Mouse (Mus musculus) kidney, embryonic 14.5 days (tissue): ENCODE data around the gene Copb1. TPM values are rescaled to one million over a fixed set of nuclear protein-coding genes. Genes with fewer than 3 reads are reported as not detected.

Experiments used
- ATAC-seq: fragments of 200-750 bp; cut with Nextera tagmentation; 2 replicates; pipeline ENCODE4 v1.8.0; 2017; ENCODE audit warnings: moderate number of reproducible peaks, mild to moderate bottlenecking, moderate TSS enrichment, moderate library complexity; ENCODE audit not compliant: low FRiP score, low TSS enrichment
- H3K27ac ChIP-seq: fragments of 300-500 bp; sonication (generic); 2 replicates; pipeline ENCODE4 v1.5.1; 2014; ENCODE audit warnings: low read depth, mild to moderate bottlenecking, low read length, moderate library complexity, mixed read lengths
- H3K27me3 ChIP-seq: fragments of 300-500 bp; sonication (generic); 2 replicates; pipeline ENCODE4 v1.6.1; 2014; ENCODE audit warnings: mild to moderate bottlenecking, low read length; ENCODE audit not compliant: control insufficient read depth, insufficient read depth
- H3K36me3 ChIP-seq: fragments of 300-500 bp; sonication (generic); 2 replicates; pipeline ENCODE4 v1.6.1; 2014; ENCODE audit warnings: low read length, mixed read lengths; ENCODE audit not compliant: control insufficient read depth, insufficient read depth
- H3K4me1 ChIP-seq: fragments of 300-500 bp; sonication (generic); 2 replicates; pipeline ENCODE4 v1.6.1; 2014; ENCODE audit warnings: low read length, mixed read lengths; ENCODE audit not compliant: control insufficient read depth, insufficient read depth
- H3K4me2 ChIP-seq: fragments of 300-500 bp; sonication (generic); replicated peaks from 2 replicates; pipeline ENCODE4 v1.6.1; 2014; ENCODE audit warnings: low read depth, mild to moderate bottlenecking, low read length
- H3K4me3 ChIP-seq: fragments of 300-500 bp; sonication (generic); 2 replicates; pipeline ENCODE4 v1.5.1; 2014; ENCODE audit warnings: mild to moderate bottlenecking, low read length
- H3K9ac ChIP-seq: fragments of 300-500 bp; sonication (generic); 2 replicates; pipeline ENCODE4 v1.6.1; 2014; ENCODE audit warnings: low read depth, mild to moderate bottlenecking, low read length, moderate library complexity
- H3K9me3 ChIP-seq: fragments of 300-500 bp; sonication (generic); 2 replicates; pipeline ENCODE4 v1.6.1; 2016; ENCODE audit warnings: low read length; ENCODE audit not compliant: control insufficient read depth
- WGBS: fragments of 180-500 bp; shearing (Covaris S2); extraction: QIAGEN DNeasy Blood & Tissue Kit; methylation state at CpG from one replicate; pipeline ENCODE4 v1.1.7; 2014; 5-methylcytosine and 5-hydroxymethylcytosine counted together
- polyA plus RNA-seq: library from polyadenylated mRNA; unstranded; fragments of >200 nt; fragmentation: Nextera tagmentation; extraction: Ambion mirVana; gene quantifications from 2 replicates; pipeline ENCODE4 v1.2.1, GENCODE M21; 2014

Gene Copb1
- polyA plus RNA-seq = 104 and 136 TPM in 2 replicates

DNA sequence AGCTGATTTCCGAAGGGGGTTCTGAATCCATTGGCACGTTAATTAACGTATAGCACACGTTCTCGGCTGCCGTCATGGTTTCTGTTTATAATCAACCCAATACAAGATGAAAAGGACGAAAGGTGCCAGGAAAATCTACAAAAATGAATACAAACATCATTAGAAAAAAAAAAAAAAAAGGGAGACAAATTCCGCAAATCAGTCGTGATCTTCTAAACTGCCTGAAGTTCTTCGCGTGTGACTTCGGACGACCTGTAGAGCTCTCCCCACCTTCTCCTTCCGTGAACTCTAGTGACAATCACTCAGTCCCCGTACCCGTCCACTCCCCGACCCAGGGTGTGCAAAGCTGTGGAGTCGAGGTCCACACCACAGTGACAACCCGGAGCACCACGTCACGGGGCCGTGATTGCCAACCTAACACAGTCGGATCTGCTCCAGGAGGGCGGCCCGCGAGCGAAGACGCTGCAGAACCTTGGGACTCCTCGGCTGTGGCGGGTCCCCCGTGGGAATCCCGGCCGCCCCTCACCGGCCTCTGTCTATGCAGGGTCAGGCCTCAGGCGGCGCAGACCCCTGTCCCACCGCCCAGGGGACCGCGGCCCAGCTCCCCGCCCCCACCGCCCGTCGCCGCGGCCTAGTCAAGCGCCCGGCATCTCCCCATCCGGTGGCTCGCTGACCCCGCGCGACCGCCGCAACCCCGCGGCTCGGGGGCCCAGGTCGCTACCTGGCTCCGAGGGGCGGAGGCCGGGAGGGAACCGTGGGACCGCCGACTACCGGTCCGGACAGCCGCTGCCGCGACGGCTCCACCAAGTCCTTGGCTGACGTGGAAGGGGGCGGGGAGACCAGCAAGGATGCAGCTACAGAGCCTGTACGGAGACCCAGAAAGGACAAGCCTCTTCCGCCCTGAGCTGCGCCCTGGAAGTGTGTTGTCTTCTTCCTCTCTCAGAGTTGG is at the start of gene Copb1:
TSS of gene Copb1 (minus strand) at position 827 of the 949 bp plus-strand sequence.
- H3K9me3 ChIP-seq = no peaks in the 10 kb centered on the region

DNA sequence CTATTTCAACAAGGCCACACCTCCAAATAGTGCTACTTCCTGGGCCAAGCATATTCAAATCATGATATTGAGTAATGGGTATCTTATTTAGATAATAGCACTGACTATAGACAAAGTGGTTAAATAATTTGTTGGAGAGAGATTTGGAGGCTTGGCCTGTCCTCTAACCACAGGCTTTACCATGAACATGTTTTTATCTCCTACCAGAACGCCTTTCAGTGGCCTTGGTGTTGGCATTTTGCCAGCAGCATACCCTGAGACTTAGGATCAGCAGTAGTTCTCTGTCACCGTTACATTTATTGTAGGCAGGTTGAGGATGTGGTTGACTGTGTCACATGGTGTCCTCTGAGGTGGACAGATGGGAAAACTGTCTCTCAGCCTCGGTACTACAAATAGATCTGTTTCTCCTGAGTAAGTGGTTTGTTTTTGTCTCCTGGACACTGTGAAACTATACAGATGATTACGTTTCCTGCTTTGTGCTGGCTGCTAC is 46.8 kb upstream of the Copb1 start:
- Histone ChIP-seq H3K9ac (no peak overlapping the region), H3K27me3 (no peaks in the 10 kb centered on the region), H3K4me1 (no peaks in the 10 kb centered on the region), H3K36me3 (no peaks in the 10 kb centered on the region), H3K9me3 (no peaks in the 10 kb centered on the region), H3K4me2 (no peak overlapping the region), H3K27ac (no peak overlapping the region), H3K4me3 (no peak overlapping the region)
- ATAC-seq = no peak
- 67% methylated on average over 4 of the region's 4 CpGs for WGBS

More for the DNA sequence above, at the start of gene Copb1:
- peak within 1 kb of the TSS; percentile 62; the same call in 1 of the 2 replicates for H3K27ac ChIP-seq
- H3K4me2 ChIP-seq = peak within 1 kb of the TSS; percentile 47
- H3K27me3 ChIP-seq = no peaks in the 10 kb centered on the region
- peaks cover 29% of the 10 kb centered on the region for H3K36me3 ChIP-seq
- peaks cover 7% of the 10 kb centered on the region; the same call in 1 of the 2 replicates for H3K4me1 ChIP-seq
- H3K4me3 ChIP-seq = peak within 1 kb of the TSS; percentile 96
- peak within 1 kb of the TSS; percentile 98 for H3K9ac ChIP-seq
- ATAC-seq = peak; percentile 98
- 2% methylated on average over 61 of the region's 75 CpGs for WGBS

DNA sequence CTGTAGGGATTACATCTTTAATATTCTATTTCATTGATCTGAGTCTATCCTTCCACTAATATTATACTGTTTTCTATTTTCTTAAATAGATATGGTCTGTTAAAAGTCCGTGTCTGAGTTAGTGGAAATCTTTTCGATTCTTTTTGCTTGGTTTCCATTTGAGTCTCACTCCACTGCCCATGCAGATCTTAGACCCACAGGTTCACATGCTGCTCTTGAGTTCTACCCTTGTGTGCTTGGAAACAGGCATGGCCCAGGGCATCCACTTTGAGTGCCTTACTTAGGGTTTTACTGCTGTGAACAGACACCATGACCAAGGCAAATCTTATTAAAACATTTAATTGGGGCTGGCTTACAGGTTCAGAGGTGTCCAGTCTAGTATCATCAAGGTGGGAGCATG is 46.3 kb upstream of the Copb1 start:
- WGBS = 75% methylated on average over 2 of the region's 2 CpGs

DNA sequence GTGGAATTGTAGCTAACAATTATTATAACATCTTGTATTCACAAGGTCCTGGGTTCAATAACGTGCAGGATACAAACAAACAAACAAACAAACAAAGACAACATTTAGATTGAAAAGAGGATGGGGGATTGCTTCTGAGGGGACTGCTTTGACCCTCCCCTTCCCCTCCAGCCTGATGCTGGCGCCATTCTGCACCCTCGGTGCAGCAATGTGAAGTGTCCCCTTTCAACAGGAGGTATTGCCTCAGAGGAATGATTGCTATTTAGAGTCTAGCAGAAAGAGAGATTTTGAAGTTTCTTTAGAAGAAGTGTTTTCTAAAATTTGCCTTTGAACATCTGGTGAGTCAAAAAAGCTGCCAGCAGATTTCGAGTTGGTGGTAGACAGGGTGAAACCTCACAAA is 44.7 kb upstream of the Copb1 start:
- no peak overlapping the region for H3K9ac ChIP-seq
- H3K4me2 ChIP-seq = no peak overlapping the region
- H3K36me3 ChIP-seq = no peaks in the 10 kb centered on the region
- no peaks in the 10 kb centered on the region for H3K27me3 ChIP-seq
- no peak overlapping the region for H3K27ac ChIP-seq
- no peaks in the 10 kb centered on the region for H3K4me1 ChIP-seq
- H3K4me3 ChIP-seq = no peak overlapping the region
- WGBS = 58% methylated on average over 4 of the region's 4 CpGs
- H3K9me3 ChIP-seq = no peaks in the 10 kb centered on the region
- ATAC-seq = no peak

More for the DNA sequence above, 46.3 kb upstream of the Copb1 start:
- Histone ChIP-seq H3K36me3 (no peaks in the 10 kb centered on the region), H3K27ac (no peak overlapping the region), H3K4me2 (no peak overlapping the region), H3K27me3 (no peaks in the 10 kb centered on the region), H3K4me1 (no peaks in the 10 kb centered on the region), H3K4me3 (no peak overlapping the region), H3K9ac (no peak overlapping the region), H3K9me3 (no peaks in the 10 kb centered on the region)
- ATAC-seq = no peak

DNA sequence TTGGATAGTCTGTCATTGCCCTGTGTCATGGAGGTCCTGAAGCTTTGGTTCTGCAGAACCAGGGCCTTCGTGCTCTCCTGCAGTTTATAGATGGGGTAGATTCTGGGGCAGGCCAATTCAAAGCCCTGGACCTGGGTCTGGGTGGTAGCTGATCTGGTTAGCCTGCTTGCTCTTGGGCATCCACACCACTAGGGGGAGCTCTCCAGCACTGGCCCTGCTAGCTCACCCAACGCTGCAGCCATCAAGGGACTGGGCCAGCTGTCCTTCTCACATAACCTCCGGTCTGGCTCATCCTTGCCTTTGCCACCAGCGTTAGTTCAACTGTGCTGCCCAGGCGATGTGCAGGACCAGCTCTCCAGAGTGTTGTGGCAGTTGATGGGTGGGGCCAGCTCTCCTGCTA is 40.2 kb upstream of the Copb1 start:
- H3K27ac ChIP-seq = no peak overlapping the region
- H3K9me3 ChIP-seq = no peaks in the 10 kb centered on the region
- H3K9ac ChIP-seq = no peak overlapping the region
- no peak for ATAC-seq
- no peak overlapping the region for H3K4me3 ChIP-seq
- no peak overlapping the region for H3K4me2 ChIP-seq
- WGBS = 88% methylated on average over 5 of the region's 5 CpGs
- H3K4me1 ChIP-seq = peaks cover 10% of the 10 kb centered on the region
- H3K36me3 ChIP-seq = no peaks in the 10 kb centered on the region
- H3K27me3 ChIP-seq = no peaks in the 10 kb centered on the region

DNA sequence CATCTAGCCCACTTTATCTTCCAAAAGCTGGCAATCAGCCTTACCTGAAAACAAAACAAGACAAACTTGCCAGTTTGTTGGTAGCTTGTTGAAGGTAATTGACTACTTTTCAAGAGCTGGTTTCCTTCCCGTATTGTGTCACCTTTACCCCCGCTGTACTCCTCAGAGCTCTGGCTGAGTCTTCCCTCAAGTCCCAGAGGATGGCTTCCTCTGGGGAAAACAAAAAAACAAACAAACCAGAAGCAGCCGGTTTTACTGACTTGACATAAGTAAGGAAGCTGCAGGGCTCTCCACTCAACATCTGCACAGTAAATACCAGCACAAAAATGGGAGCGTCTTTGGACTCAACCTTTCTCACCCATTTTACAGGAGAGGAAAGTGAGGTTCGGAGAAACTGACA is 39.4 kb upstream of the Copb1 start:
- Histone ChIP-seq H3K4me2 (no peak overlapping the region), H3K9me3 (no peaks in the 10 kb centered on the region), H3K9ac (no peak overlapping the region), H3K4me1 (peaks cover 10% of the 10 kb centered on the region), H3K36me3 (no peaks in the 10 kb centered on the region), H3K27ac (no peak overlapping the region), H3K4me3 (no peak overlapping the region), H3K27me3 (no peaks in the 10 kb centered on the region)
- 75% methylated on average over 5 of the region's 5 CpGs for WGBS
- ATAC-seq = no peak

DNA sequence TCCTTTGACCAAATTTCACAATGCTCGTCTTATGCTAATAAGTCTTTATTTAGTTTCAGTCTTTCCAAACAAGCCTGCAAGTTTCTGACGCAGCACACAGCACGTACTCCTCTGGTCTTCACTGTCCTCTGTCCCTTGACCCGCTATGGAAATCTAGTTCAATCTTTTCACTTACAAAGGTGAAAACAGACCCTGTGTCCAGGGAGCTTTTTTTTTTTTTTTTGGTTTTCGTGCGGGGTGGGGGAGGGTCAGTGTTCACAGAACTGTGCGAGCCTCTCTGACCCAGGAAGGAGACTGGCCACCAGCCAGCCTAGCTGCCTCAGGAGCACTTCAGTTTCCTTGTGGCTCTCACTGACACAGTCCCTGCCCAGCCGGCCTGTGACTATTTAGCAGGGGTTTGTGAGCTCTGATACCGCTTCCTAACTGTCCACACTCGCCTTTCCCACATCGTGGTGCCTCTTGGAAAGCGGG is 38.0 kb upstream of the Copb1 start:
- H3K9ac ChIP-seq = no peak overlapping the region
- ATAC-seq = peak; percentile 79
- H3K4me2 ChIP-seq = peak overlapping the region; percentile 32
- H3K27me3 ChIP-seq = no peaks in the 10 kb centered on the region
- 15% methylated on average over 12 of the region's 12 CpGs for WGBS
- H3K4me3 ChIP-seq = peak overlapping the region; percentile 14; the same call in 1 of the 2 replicates
- H3K36me3 ChIP-seq = no peaks in the 10 kb centered on the region
- H3K4me1 ChIP-seq = peaks cover 10% of the 10 kb centered on the region
- H3K27ac ChIP-seq = no peak overlapping the region; the same call in 1 of the 2 replicates
- no peaks in the 10 kb centered on the region for H3K9me3 ChIP-seq

DNA sequence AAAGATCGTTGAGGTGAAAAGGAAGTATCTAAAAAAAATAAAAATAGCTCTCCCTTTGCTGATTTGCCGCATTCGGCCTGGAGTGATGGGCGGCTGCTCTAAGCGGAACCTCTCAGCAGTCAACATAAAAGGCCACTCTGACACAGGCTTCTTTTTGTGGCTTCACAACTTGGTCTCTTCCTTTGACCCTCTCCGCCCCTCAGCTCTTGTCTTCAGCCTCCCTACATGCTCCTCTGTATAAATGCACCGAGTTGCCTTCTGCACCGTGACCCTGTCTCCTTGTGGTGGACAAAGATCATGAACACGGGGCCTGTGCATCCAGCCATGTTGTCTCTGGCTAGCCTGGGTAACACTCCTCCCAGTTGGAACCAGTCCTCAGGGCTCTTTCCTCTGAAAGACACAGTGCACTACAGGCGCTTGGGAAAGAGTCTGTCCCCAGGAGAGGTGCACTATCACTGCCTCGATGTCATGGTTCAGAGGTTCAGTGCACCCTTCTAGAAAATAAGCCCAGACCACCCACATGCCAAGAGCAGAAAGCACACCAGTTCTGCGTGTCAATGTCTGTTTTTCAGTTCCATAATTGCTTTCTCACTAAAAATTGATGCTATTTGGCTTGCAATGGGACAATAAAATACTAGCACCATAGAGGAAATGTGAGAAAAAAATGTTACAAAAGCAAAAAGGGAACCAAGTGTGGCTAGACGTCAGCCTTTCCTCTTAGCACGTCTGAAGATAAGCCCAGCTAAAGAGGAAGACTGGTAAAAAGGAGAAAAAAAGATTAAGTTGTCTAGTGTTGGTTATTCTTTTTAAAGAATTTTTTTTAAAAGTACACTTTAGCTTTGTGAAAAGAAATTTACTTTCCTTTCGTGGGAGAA is 37.2 kb upstream of the Copb1 start:
- ATAC-seq = peak; percentile 81
- H3K9ac ChIP-seq = no peak overlapping the region
- peaks cover 10% of the 10 kb centered on the region for H3K4me1 ChIP-seq
- H3K27me3 ChIP-seq = no peaks in the 10 kb centered on the region
- no peaks in the 10 kb centered on the region for H3K36me3 ChIP-seq
- H3K9me3 ChIP-seq = no peaks in the 10 kb centered on the region
- no peak overlapping the region; the same call in 1 of the 2 replicates for H3K27ac ChIP-seq
- 36% methylated on average over 15 of the region's 15 CpGs for WGBS
- H3K4me3 ChIP-seq = no peak overlapping the region
- no peak overlapping the region for H3K4me2 ChIP-seq
